Mouse (Mus musculus): ENCODE measurements around the gene Wipf1. TPM values are rescaled to one million over a fixed set of nuclear protein-coding genes. Genes with fewer than 3 reads are reported as not detected.

Gene Wipf1
- polyA plus RNA-seq, 1 experiment from 2014 or later: 21.5 TPM

DNA sequence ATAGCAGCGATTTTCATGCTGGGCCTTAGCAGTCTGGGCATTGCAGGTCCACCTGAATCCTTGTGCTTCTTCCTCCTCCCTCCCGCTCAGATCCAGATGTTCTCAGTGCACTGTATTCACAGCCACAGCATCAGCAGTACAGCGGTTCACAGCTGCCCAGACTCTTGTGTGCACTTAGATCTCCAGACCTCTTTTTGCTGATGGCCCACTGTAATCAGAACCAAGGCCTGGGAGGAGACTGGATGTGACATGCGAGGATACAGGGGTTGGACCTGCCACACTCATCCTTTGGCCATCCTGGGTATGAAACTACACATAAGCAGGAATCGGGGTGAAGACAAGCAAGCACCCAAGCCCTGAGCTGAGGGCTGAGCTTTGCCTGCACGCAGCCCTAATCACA, 72.6 kb downstream of the Wipf1 start:
- Histone ChIP-seq H3K4me2 (ENCODE audit: low read depth, low read length) (no peak overlapping the region), H3K27me3 (replicated peaks; ENCODE audit: control insufficient read depth, insufficient read depth, low read length) (no peaks in the 10 kb centered on the region), H3K36me3 (ENCODE audit: control insufficient read depth, insufficient read depth, low read length) (0 out of 2 replicates have a peak, but pooled peaks cover under 1% of the 10 kb centered on the region), H3K27ac (replicated peaks; ENCODE audit: low read depth, low read length) (no peak overlapping the region), H3K4me1 (ENCODE audit: control insufficient read depth, insufficient read depth, low read length) (peaks cover 7% of the 10 kb centered on the region), H3K9me3 (ENCODE audit: control insufficient read depth, low read length) (no peaks in the 10 kb centered on the region), H3K9ac (ENCODE audit: low read depth, low read length) (no peak overlapping the region), H3K4me3 (ENCODE audit: low read depth, low read length) (no peak overlapping the region)
- DNase-seq (ENCODE audit: low spot score) (no peak), ATAC-seq (ENCODE audit: low read depth) (no peak)
- 89% methylated on average over 6 of the region's 6 CpGs for WGBS

DNA sequence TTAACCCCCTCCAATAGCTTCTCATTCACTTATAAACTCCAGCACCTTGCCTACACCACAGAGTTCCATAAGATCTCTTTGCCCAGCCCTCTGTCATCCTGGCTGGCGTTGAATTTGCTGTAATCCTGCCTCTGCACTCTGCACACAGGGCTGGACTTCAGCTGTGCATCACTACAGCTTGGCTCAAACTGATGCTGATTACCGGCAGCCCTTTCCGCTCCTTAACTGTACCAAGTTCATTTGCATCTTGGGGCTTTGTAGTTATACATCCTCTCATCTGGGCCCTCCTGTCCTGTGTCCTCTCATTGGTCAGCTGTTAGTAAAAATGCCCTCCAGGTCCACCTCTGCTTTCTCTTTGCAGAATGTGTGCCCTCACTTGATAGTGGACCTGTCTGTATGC, 73.4 kb downstream of the Wipf1 start:
- no peak overlapping the region for H3K4me3 ChIP-seq (ENCODE audit: low read depth, low read length)
- H3K4me1 ChIP-seq (ENCODE audit: control insufficient read depth, insufficient read depth, low read length): peaks cover 7% of the 10 kb centered on the region
- ATAC-seq (ENCODE audit: low read depth) (no peak), DNase-seq (ENCODE audit: low spot score) (no peak)
- no peak overlapping the region for H3K4me2 ChIP-seq (ENCODE audit: low read depth, low read length)
- no peak overlapping the region for H3K9ac ChIP-seq (ENCODE audit: low read depth, low read length)
- no peaks in the 10 kb centered on the region for H3K27me3 ChIP-seq (replicated peaks; ENCODE audit: control insufficient read depth, insufficient read depth, low read length)
- no peak overlapping the region for H3K27ac ChIP-seq (replicated peaks; ENCODE audit: low read depth, low read length)
- WGBS: 82% methylated on average over 3 of the region's 3 CpGs
- H3K36me3 ChIP-seq (ENCODE audit: control insufficient read depth, insufficient read depth, low read length): no peaks in the 10 kb centered on the region
- no peaks in the 10 kb centered on the region for H3K9me3 ChIP-seq (ENCODE audit: control insufficient read depth, low read length)

DNA sequence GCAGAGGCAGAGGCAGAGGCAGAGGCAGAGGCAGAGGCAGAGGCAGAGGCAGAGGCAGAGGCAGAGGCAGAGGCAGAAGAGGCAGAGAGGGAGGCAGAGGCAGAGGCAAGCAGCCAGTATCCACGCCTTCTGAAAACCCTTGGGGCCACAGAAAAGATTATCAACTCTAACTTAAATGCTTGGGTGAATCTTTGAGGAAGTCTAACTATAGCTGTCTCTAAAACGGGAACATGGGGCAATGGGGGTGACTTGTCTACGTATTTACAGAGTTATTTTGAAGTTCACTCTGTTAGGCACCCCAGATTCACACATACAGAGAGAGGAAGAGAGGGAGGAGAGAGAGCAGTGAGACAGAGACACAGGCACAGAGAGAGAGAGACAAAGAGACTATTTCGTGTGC, 74.0 kb downstream of the Wipf1 start:
- Histone ChIP-seq H3K4me2 (ENCODE audit: low read depth, low read length) (no peak overlapping the region), H3K4me3 (ENCODE audit: low read depth, low read length) (no peak overlapping the region), H3K9me3 (ENCODE audit: control insufficient read depth, low read length) (no peaks in the 10 kb centered on the region), H3K27me3 (replicated peaks; ENCODE audit: control insufficient read depth, insufficient read depth, low read length) (no peaks in the 10 kb centered on the region), H3K36me3 (ENCODE audit: control insufficient read depth, insufficient read depth, low read length) (no peaks in the 10 kb centered on the region), H3K9ac (ENCODE audit: low read depth, low read length) (no peak overlapping the region), H3K4me1 (ENCODE audit: control insufficient read depth, insufficient read depth, low read length) (peaks cover 8% of the 10 kb centered on the region), H3K27ac (replicated peaks; ENCODE audit: low read depth, low read length) (no peak overlapping the region)
- WGBS: 73% methylated on average over 4 of the region's 4 CpGs
- DNase-seq (ENCODE audit: low spot score) (no peak), ATAC-seq (ENCODE audit: low read depth) (no peak)

DNA sequence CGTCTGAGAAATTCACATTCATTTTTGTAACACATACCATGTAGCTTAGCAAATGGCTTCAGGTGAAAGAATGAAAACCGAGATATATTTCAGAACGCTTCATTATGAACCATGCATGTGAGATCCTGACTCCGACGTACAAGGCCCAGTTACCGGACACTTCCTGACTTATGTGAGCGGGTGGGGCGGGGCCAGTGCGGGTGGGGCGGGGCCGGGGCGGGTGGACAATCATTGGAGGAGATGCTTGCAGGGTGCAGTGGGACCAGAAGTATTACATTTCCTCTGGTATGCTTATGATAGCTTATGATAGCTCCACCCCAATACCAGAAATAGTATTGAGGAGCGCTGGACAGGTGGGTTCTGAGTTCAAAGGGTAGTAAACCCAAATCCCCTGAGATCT, 74.9 kb downstream of the Wipf1 start:
- no peak for ATAC-seq (ENCODE audit: low read depth)
- H3K27me3 ChIP-seq (replicated peaks; ENCODE audit: control insufficient read depth, insufficient read depth, low read length): no peaks in the 10 kb centered on the region

GRCm38 (mm10) chr2:73454186-73454585, 75.3 kb downstream of the Wipf1 start:
- Histone ChIP-seq H3K36me3 (ENCODE audit: control insufficient read depth, insufficient read depth, low read length) (no peaks in the 10 kb centered on the region), H3K9me3 (ENCODE audit: control insufficient read depth, low read length) (no peaks in the 10 kb centered on the region), H3K27ac (replicated peaks; ENCODE audit: low read depth, low read length) (no peak overlapping the region), H3K4me2 (ENCODE audit: low read depth, low read length) (no peak overlapping the region), H3K9ac (ENCODE audit: low read depth, low read length) (no peak overlapping the region), H3K4me1 (ENCODE audit: control insufficient read depth, insufficient read depth, low read length) (peaks cover 12% of the 10 kb centered on the region), H3K4me3 (ENCODE audit: low read depth, low read length) (no peak overlapping the region), H3K27me3 (replicated peaks; ENCODE audit: control insufficient read depth, insufficient read depth, low read length) (no peaks in the 10 kb centered on the region)
- 73% methylated on average over 4 of the region's 4 CpGs for WGBS
- no peak for DNase-seq (ENCODE audit: low spot score)
- no peak for ATAC-seq (ENCODE audit: low read depth)

More for the DNA sequence above, 74.9 kb downstream of the Wipf1 start:
- Histone ChIP-seq H3K27ac (replicated peaks; ENCODE audit: low read depth, low read length) (no peak overlapping the region), H3K4me1 (ENCODE audit: control insufficient read depth, insufficient read depth, low read length) (peaks cover 12% of the 10 kb centered on the region), H3K36me3 (ENCODE audit: control insufficient read depth, insufficient read depth, low read length) (no peaks in the 10 kb centered on the region), H3K4me2 (ENCODE audit: low read depth, low read length) (no peak overlapping the region), H3K9ac (ENCODE audit: low read depth, low read length) (no peak overlapping the region), H3K4me3 (ENCODE audit: low read depth, low read length) (no peak overlapping the region), H3K9me3 (ENCODE audit: control insufficient read depth, low read length) (no peaks in the 10 kb centered on the region)
- WGBS: 81% methylated on average over 13 of the region's 13 CpGs
- DNase-seq (ENCODE audit: low spot score): no peak

DNA sequence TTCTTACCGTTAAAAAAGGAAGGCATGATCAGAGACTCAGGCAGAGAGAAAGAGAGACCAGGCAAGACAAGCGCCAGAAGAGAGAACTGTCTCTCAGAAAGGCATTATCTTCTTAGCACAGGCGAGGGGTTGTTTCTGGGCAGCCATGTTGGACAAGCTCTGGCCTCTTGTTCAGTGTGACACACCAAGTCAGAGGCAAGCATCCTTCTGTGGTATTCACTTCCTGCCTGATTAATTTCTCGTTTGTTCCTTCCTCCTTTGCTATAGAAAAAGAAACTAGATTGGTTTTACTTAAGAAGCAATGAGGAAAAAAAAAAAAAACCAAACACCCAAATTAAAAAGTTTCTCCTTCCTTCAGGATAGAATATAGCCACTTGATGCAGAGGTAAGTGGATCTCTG, 75.8 kb downstream of the Wipf1 start:
- Histone ChIP-seq H3K9me3 (ENCODE audit: control insufficient read depth, low read length) (no peaks in the 10 kb centered on the region), H3K4me1 (ENCODE audit: control insufficient read depth, insufficient read depth, low read length) (peaks cover 12% of the 10 kb centered on the region), H3K4me3 (ENCODE audit: low read depth, low read length) (no peak overlapping the region), H3K27me3 (replicated peaks; ENCODE audit: control insufficient read depth, insufficient read depth, low read length) (no peaks in the 10 kb centered on the region), H3K36me3 (ENCODE audit: control insufficient read depth, insufficient read depth, low read length) (no peaks in the 10 kb centered on the region), H3K27ac (replicated peaks; ENCODE audit: low read depth, low read length) (no peak overlapping the region), H3K4me2 (ENCODE audit: low read depth, low read length) (no peak overlapping the region), H3K9ac (ENCODE audit: low read depth, low read length) (no peak overlapping the region)
- DNase-seq (ENCODE audit: low spot score) (no peak), ATAC-seq (ENCODE audit: low read depth) (no peak)
- WGBS: 77% methylated on average over 4 of the region's 4 CpGs

DNA sequence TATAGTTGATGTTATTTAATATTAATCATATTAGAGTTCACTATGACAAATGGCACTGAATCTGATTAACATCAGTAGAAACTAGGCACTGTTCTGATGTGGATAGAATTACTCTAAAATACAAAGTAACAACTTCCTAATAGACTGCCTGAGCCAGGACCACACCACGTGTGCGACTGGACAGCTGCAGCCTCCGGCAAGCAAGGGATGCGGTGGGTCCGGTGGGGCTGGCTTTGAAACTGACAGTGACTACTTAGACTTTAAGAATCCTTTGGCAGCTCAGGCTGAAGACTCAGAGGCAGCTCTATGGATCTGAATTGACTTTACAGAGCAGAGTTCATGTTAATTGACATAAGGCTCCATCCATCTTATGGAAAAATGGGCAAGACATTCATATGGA, 76.4 kb downstream of the Wipf1 start:
- peaks cover 12% of the 10 kb centered on the region for H3K4me1 ChIP-seq (ENCODE audit: control insufficient read depth, insufficient read depth, low read length)
- DNase-seq (ENCODE audit: low spot score): peak; percentile 50
- WGBS: 51% methylated on average over 5 of the region's 5 CpGs
- no peaks in the 10 kb centered on the region for H3K27me3 ChIP-seq (replicated peaks; ENCODE audit: control insufficient read depth, insufficient read depth, low read length)
- no peak overlapping the region for H3K9ac ChIP-seq (ENCODE audit: low read depth, low read length)
- H3K27ac ChIP-seq (replicated peaks; ENCODE audit: low read depth, low read length): no peak overlapping the region
- no peak overlapping the region for H3K4me3 ChIP-seq (ENCODE audit: low read depth, low read length)
- H3K9me3 ChIP-seq (ENCODE audit: control insufficient read depth, low read length): no peaks in the 10 kb centered on the region
- no peak overlapping the region for H3K4me2 ChIP-seq (ENCODE audit: low read depth, low read length)
- 0 out of 2 replicates have a peak, but pooled peaks have one; percentile 33 for ATAC-seq (ENCODE audit: low read depth)
- H3K36me3 ChIP-seq (ENCODE audit: control insufficient read depth, insufficient read depth, low read length): no peaks in the 10 kb centered on the region

- Histone ChIP-seq H3K9me3 (ENCODE audit: control insufficient read depth, low read length) (no peaks in the 10 kb centered on the region), H3K4me3 (ENCODE audit: low read depth, low read length) (no peak overlapping the region), H3K4me2 (ENCODE audit: low read depth, low read length) (no peak overlapping the region), H3K27me3 (replicated peaks; ENCODE audit: control insufficient read depth, insufficient read depth, low read length) (no peaks in the 10 kb centered on the region), H3K27ac (replicated peaks; ENCODE audit: low read depth, low read length) (no peak overlapping the region), H3K9ac (ENCODE audit: low read depth, low read length) (no peak overlapping the region), H3K36me3 (ENCODE audit: control insufficient read depth, insufficient read depth, low read length) (no peaks in the 10 kb centered on the region), H3K4me1 (ENCODE audit: control insufficient read depth, insufficient read depth, low read length) (peaks cover 12% of the 10 kb centered on the region)
- ATAC-seq (ENCODE audit: low read depth) (no peak), DNase-seq (ENCODE audit: low spot score) (no peak)
- WGBS: 68% methylated on average over 7 of the region's 7 CpGs
These were observed 77.0 kb downstream of the Wipf1 start for GRCm38 (mm10) chr2:73452556-73452955.

DNA sequence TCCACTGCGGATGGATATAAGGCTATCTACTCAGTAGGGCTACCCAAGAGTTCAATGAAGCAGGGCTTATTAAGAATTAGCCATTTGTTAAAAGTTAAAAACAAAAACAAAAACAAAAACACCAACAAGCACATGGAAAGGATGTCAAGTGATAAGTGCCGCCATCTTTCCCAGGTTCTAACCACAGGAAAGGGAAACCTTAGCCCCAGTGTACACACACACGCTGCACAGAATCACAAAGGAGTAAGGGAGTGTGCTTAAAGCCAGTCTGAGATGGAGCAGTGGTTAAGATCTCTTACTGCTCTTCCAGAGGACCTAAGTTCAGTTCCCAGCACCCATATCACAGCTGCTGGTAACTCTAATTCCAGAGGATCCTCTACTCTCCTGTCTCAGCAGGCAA, 78.0 kb downstream of the Wipf1 start:
- ATAC-seq (ENCODE audit: low read depth) (no peak), DNase-seq (ENCODE audit: low spot score) (no peak)
- H3K9ac ChIP-seq (ENCODE audit: low read depth, low read length): no peak overlapping the region
- H3K27me3 ChIP-seq (replicated peaks; ENCODE audit: control insufficient read depth, insufficient read depth, low read length): no peaks in the 10 kb centered on the region
- H3K4me1 ChIP-seq (ENCODE audit: control insufficient read depth, insufficient read depth, low read length): peaks cover 12% of the 10 kb centered on the region
- H3K36me3 ChIP-seq (ENCODE audit: control insufficient read depth, insufficient read depth, low read length): no peaks in the 10 kb centered on the region
- H3K4me2 ChIP-seq (ENCODE audit: low read depth, low read length): no peak overlapping the region
- H3K9me3 ChIP-seq (ENCODE audit: control insufficient read depth, low read length): no peaks in the 10 kb centered on the region
- H3K27ac ChIP-seq (replicated peaks; ENCODE audit: low read depth, low read length): no peak overlapping the region
- over 99% methylated on average over 3 of the region's 3 CpGs for WGBS
- H3K4me3 ChIP-seq (ENCODE audit: low read depth, low read length): no peak overlapping the region
